Mouse (Mus musculus): ENCODE measurements around the gene Mettl15. TPM values are rescaled to one million over a fixed set of nuclear protein-coding genes. Genes with fewer than 3 reads are reported as not detected.

The Mettl15 gene
- polyA plus RNA-seq, 1 experiment, result 4.7 TPM

DNA sequence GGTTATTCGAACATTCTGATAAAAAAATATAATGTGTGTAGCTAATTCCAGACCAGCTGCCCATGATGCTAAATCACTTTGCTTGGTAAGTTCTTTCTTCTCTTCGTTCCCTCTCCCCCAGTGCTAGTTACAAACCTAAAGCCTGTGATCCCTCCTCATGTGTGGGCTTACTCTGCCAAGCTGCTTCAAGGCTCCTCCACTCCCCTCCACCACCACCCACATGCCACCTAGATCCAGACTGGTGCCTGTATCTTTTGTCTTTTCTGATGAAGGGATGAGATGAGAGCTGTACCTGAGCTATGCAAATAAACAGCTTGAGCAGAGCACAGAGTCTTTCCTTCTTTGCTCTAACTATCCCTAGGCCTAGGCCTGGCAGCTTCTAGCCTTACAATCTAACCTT lies 72.5 kb downstream of the Mettl15 start:
- Histone ChIP-seq H3K4me3 (ENCODE audit: control insufficient read depth, insufficient read depth, low read length) (no peak overlapping the region), H3K27me3 (ENCODE audit: control insufficient read depth, insufficient read depth, low read length) (no peaks in the 10 kb centered on the region), H3K36me3 (ENCODE audit: control insufficient read depth, insufficient read depth, low read length) (no peaks in the 10 kb centered on the region), H3K27ac (ENCODE audit: control insufficient read depth, insufficient read depth, low read length) (no peak overlapping the region), H3K4me1 (replicated peaks; ENCODE audit: control insufficient read depth, insufficient read depth, low read length) (no peaks in the 10 kb centered on the region)
- DNase-seq, result no peak
- TF ChIP-seq CTCF (IDR thresholded peaks at IDR 0.05; ENCODE audit: borderline replicate concordance, control insufficient read depth, extremely low read depth, insufficient read depth, low read length, poor library complexity), result no peak
- TF ChIP-seq POLR2A (IDR thresholded peaks at IDR 0.05; ENCODE audit: control insufficient read depth, extremely low read depth, insufficient read depth, low read length, poor library complexity), result no peak
- WGBS, result 96% methylated on average over 2 of the region's 2 CpGs

GRCm38 (mm10) chr2:109182993-109183392 lies 97.6 kb downstream of the Mettl15 start:
- Histone ChIP-seq H3K27me3 (ENCODE audit: control insufficient read depth, insufficient read depth, low read length) (no peaks in the 10 kb centered on the region), H3K36me3 (ENCODE audit: control insufficient read depth, insufficient read depth, low read length) (no peaks in the 10 kb centered on the region), H3K4me3 (ENCODE audit: control insufficient read depth, insufficient read depth, low read length) (no peak overlapping the region), H3K4me1 (replicated peaks; ENCODE audit: control insufficient read depth, insufficient read depth, low read length) (no peaks in the 10 kb centered on the region), H3K27ac (ENCODE audit: control insufficient read depth, insufficient read depth, low read length) (no peak overlapping the region)
- WGBS, result 94% methylated on average over 3 of the region's 3 CpGs
- no peak for DNase-seq
- TF ChIP-seq POLR2A (IDR thresholded peaks at IDR 0.05; ENCODE audit: control insufficient read depth, extremely low read depth, insufficient read depth, low read length, poor library complexity) (no peak), CTCF (IDR thresholded peaks at IDR 0.05; ENCODE audit: borderline replicate concordance, control insufficient read depth, extremely low read depth, insufficient read depth, low read length, poor library complexity) (no peak)

- H3K27ac ChIP-seq (ENCODE audit: control insufficient read depth, insufficient read depth, low read length), result no peak overlapping the region
- TF ChIP-seq CTCF (IDR thresholded peaks at IDR 0.05; ENCODE audit: borderline replicate concordance, control insufficient read depth, extremely low read depth, insufficient read depth, low read length, poor library complexity) (no peak), POLR2A (IDR thresholded peaks at IDR 0.05; ENCODE audit: control insufficient read depth, extremely low read depth, insufficient read depth, low read length, poor library complexity) (no peak)
- H3K4me3 ChIP-seq (ENCODE audit: control insufficient read depth, insufficient read depth, low read length), result no peak overlapping the region
- no peak for DNase-seq
- H3K4me1 ChIP-seq (replicated peaks; ENCODE audit: control insufficient read depth, insufficient read depth, low read length), result no peaks in the 10 kb centered on the region
- H3K27me3 ChIP-seq (ENCODE audit: control insufficient read depth, insufficient read depth, low read length), result no peaks in the 10 kb centered on the region
- 73% methylated on average over 1 of the region's 1 CpGs for WGBS
- no peaks in the 10 kb centered on the region for H3K36me3 ChIP-seq (ENCODE audit: control insufficient read depth, insufficient read depth, low read length)
These were observed 122.0 kb downstream of the Mettl15 start for GRCm38 (mm10) chr2:109158509-109158908.

- Histone ChIP-seq H3K36me3 (ENCODE audit: control insufficient read depth, insufficient read depth, low read length) (no peaks in the 10 kb centered on the region), H3K4me3 (ENCODE audit: control insufficient read depth, insufficient read depth, low read length) (no peak overlapping the region), H3K27ac (ENCODE audit: control insufficient read depth, insufficient read depth, low read length) (no peak overlapping the region), H3K27me3 (ENCODE audit: control insufficient read depth, insufficient read depth, low read length) (no peaks in the 10 kb centered on the region), H3K4me1 (replicated peaks; ENCODE audit: control insufficient read depth, insufficient read depth, low read length) (no peaks in the 10 kb centered on the region)
- no peak for DNase-seq
- TF ChIP-seq POLR2A (IDR thresholded peaks at IDR 0.05; ENCODE audit: control insufficient read depth, extremely low read depth, insufficient read depth, low read length, poor library complexity) (no peak), CTCF (IDR thresholded peaks at IDR 0.05; ENCODE audit: borderline replicate concordance, control insufficient read depth, extremely low read depth, insufficient read depth, low read length, poor library complexity) (no peak)
- WGBS, result 90% methylated on average over 1 of the region's 1 CpGs
These were observed 124.4 kb downstream of the Mettl15 start for GRCm38 (mm10) chr2:109156131-109156530.

DNA sequence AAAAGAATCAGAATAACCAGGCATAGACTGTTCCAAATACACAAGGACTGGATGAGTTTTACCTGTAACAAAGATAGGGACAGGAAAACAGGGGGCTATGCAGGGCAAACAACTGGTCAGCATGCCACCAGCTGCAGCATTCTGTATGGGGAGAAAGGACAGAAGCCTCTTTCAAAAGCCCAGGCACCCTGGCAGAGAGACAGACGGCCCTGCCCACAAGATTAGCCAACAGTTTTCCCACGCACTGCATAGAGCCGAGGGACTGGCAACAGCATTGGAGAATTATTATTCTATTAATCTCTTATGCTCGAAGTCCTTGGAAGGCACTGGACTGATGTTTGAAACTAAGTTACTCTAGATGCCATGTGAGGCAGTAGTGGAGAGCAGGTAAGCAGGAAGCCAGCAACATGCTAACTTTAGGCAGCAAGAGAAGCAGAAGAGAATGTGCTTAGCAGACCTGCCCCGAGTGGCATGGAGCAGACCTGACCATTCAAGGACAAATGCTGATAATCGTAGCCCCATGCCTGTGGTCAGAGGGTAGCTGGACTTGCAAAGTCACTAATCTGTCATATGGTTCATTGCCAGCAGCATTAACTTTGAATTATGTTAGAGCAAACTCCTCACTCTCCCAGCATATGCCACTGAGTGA lies 127.0 kb downstream of the Mettl15 start:
- TF ChIP-seq POLR2A (IDR thresholded peaks at IDR 0.05; ENCODE audit: control insufficient read depth, extremely low read depth, insufficient read depth, low read length, poor library complexity) (no peak), CTCF (IDR thresholded peaks at IDR 0.05; ENCODE audit: borderline replicate concordance, control insufficient read depth, extremely low read depth, insufficient read depth, low read length, poor library complexity) (no peak)
- Histone ChIP-seq H3K27ac (ENCODE audit: control insufficient read depth, insufficient read depth, low read length) (no peak overlapping the region), H3K27me3 (ENCODE audit: control insufficient read depth, insufficient read depth, low read length) (no peaks in the 10 kb centered on the region), H3K36me3 (ENCODE audit: control insufficient read depth, insufficient read depth, low read length) (no peaks in the 10 kb centered on the region), H3K4me3 (ENCODE audit: control insufficient read depth, insufficient read depth, low read length) (no peak overlapping the region), H3K4me1 (replicated peaks; ENCODE audit: control insufficient read depth, insufficient read depth, low read length) (no peaks in the 10 kb centered on the region)
- no peak for DNase-seq
- 89% methylated on average over 6 of the region's 6 CpGs for WGBS

GRCm38 (mm10) chr2:109147292-109147691 lies 133.3 kb downstream of the Mettl15 start:
- Histone ChIP-seq H3K27me3 (ENCODE audit: control insufficient read depth, insufficient read depth, low read length) (no peaks in the 10 kb centered on the region), H3K27ac (ENCODE audit: control insufficient read depth, insufficient read depth, low read length) (no peak overlapping the region), H3K4me3 (ENCODE audit: control insufficient read depth, insufficient read depth, low read length) (no peak overlapping the region), H3K36me3 (ENCODE audit: control insufficient read depth, insufficient read depth, low read length) (no peaks in the 10 kb centered on the region), H3K4me1 (replicated peaks; ENCODE audit: control insufficient read depth, insufficient read depth, low read length) (no peaks in the 10 kb centered on the region)
- no peak for DNase-seq
- no peak for TF ChIP-seq CTCF (IDR thresholded peaks at IDR 0.05; ENCODE audit: borderline replicate concordance, control insufficient read depth, extremely low read depth, insufficient read depth, low read length, poor library complexity)
- TF ChIP-seq POLR2A (IDR thresholded peaks at IDR 0.05; ENCODE audit: control insufficient read depth, extremely low read depth, insufficient read depth, low read length, poor library complexity), result no peak

- no peak for DNase-seq
- Histone ChIP-seq H3K27ac (ENCODE audit: control insufficient read depth, insufficient read depth, low read length) (no peak overlapping the region), H3K4me3 (ENCODE audit: control insufficient read depth, insufficient read depth, low read length) (no peak overlapping the region), H3K4me1 (replicated peaks; ENCODE audit: control insufficient read depth, insufficient read depth, low read length) (no peaks in the 10 kb centered on the region), H3K27me3 (ENCODE audit: control insufficient read depth, insufficient read depth, low read length) (no peaks in the 10 kb centered on the region), H3K36me3 (ENCODE audit: control insufficient read depth, insufficient read depth, low read length) (no peaks in the 10 kb centered on the region)
- TF ChIP-seq POLR2A (IDR thresholded peaks at IDR 0.05; ENCODE audit: control insufficient read depth, extremely low read depth, insufficient read depth, low read length, poor library complexity) (no peak), CTCF (IDR thresholded peaks at IDR 0.05; ENCODE audit: borderline replicate concordance, control insufficient read depth, extremely low read depth, insufficient read depth, low read length, poor library complexity) (no peak)
- WGBS, result 95% methylated on average over 2 of the region's 2 CpGs
These were observed 136.1 kb downstream of the Mettl15 start for GRCm38 (mm10) chr2:109144410-109144809.
